Mouse (Mus musculus): ENCODE results near the gene Ubac1. TPM values are rescaled to one million over a fixed set of nuclear protein-coding genes. Genes with fewer than 3 reads are reported as not detected.

Ubac1 gene
- polyA plus RNA-seq, 1 experiment from 2014 or later = 144 TPM

GRCm38 (mm10) chr2:26034344-26035050 is 12.9 kb upstream of the Ubac1 start:
- H3K4me3 ChIP-seq (ENCODE audit: low read depth, low read length) = no peak overlapping the region
- no peaks in the 10 kb centered on the region for H3K27me3 ChIP-seq (ENCODE audit: control insufficient read depth, insufficient read depth, low read depth, low read length)
- no peaks in the 10 kb centered on the region for H3K4me1 ChIP-seq (ENCODE audit: control insufficient read depth, insufficient read depth, low read length)
- no peaks in the 10 kb centered on the region for H3K9me3 ChIP-seq (replicated peaks; ENCODE audit: control insufficient read depth, low read length, poor library complexity, severe bottlenecking)
- H3K27ac ChIP-seq (ENCODE audit: low read length) = no peak overlapping the region
- no peak overlapping the region for H3K4me2 ChIP-seq (ENCODE audit: low read length)
- WGBS = 87% methylated on average over 15 of the region's 15 CpGs
- no peaks in the 10 kb centered on the region for H3K36me3 ChIP-seq (ENCODE audit: control insufficient read depth, insufficient read depth, low read length)
- H3K9ac ChIP-seq (ENCODE audit: low read depth, low read length) = no peak overlapping the region
- no peak for ATAC-seq

- Histone ChIP-seq H3K27me3 (ENCODE audit: control insufficient read depth, insufficient read depth, low read depth, low read length) (no peaks in the 10 kb centered on the region), H3K4me1 (ENCODE audit: control insufficient read depth, insufficient read depth, low read length) (no peaks in the 10 kb centered on the region), H3K9me3 (replicated peaks; ENCODE audit: control insufficient read depth, low read length, poor library complexity, severe bottlenecking) (no peaks in the 10 kb centered on the region), H3K9ac (ENCODE audit: low read depth, low read length) (no peak overlapping the region), H3K4me2 (ENCODE audit: low read length) (no peak overlapping the region), H3K27ac (ENCODE audit: low read length) (no peak overlapping the region), H3K36me3 (ENCODE audit: control insufficient read depth, insufficient read depth, low read length) (no peaks in the 10 kb centered on the region), H3K4me3 (ENCODE audit: low read depth, low read length) (no peak overlapping the region)
- 48% methylated on average over 3 of the region's 3 CpGs for WGBS
- no peak for ATAC-seq
Observed at GRCm38 (mm10) chr2:26030288-26030687, 8.7 kb upstream of the Ubac1 start.

- H3K27me3 ChIP-seq (ENCODE audit: control insufficient read depth, insufficient read depth, low read depth, low read length) = no peaks in the 10 kb centered on the region
- H3K9ac ChIP-seq (ENCODE audit: low read depth, low read length) = no peak overlapping the region
- no peaks in the 10 kb centered on the region for H3K9me3 ChIP-seq (replicated peaks; ENCODE audit: control insufficient read depth, low read length, poor library complexity, severe bottlenecking)
- H3K36me3 ChIP-seq (ENCODE audit: control insufficient read depth, insufficient read depth, low read length) = no peaks in the 10 kb centered on the region
- WGBS = 30% methylated on average over 4 of the region's 4 CpGs
- peaks cover 18% of the 10 kb centered on the region for H3K4me1 ChIP-seq (ENCODE audit: control insufficient read depth, insufficient read depth, low read length)
- H3K27ac ChIP-seq (ENCODE audit: low read length) = no peak overlapping the region
- no peak for ATAC-seq
- no peak overlapping the region for H3K4me3 ChIP-seq (ENCODE audit: low read depth, low read length)
- H3K4me2 ChIP-seq (ENCODE audit: low read length) = no peak overlapping the region
Observed at GRCm38 (mm10) chr2:26024138-26025075, 2.9 kb upstream of the Ubac1 start.

DNA sequence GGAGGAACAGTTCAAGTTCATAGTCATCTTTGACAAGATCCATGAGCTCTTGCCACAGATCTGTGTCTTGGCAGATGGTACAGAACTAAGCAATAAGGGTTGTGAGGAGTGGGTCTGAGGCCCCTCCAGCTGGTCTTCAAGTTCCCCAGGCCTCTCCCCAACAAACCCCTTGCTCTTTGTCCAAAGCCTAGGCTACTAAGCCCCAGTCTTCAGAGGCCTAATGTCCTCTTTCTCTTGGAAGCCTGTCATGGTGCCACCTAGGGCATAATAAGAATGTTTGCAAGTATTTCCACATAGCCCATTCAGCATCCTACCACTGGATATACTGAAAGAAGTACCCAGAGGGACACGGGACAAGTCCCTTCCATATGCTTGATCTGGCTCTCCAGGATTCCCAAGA is 1.1 kb upstream of the Ubac1 start:
- no peaks in the 10 kb centered on the region for H3K27me3 ChIP-seq (ENCODE audit: control insufficient read depth, insufficient read depth, low read depth, low read length)
- H3K4me3 ChIP-seq (ENCODE audit: low read depth, low read length) = no peak overlapping the region
- ATAC-seq = no peak
- WGBS = 81% methylated on average over 1 of the region's 1 CpGs
- H3K9me3 ChIP-seq (replicated peaks; ENCODE audit: control insufficient read depth, low read length, poor library complexity, severe bottlenecking) = no peaks in the 10 kb centered on the region
- H3K4me1 ChIP-seq (ENCODE audit: control insufficient read depth, insufficient read depth, low read length) = peaks cover 27% of the 10 kb centered on the region
- H3K36me3 ChIP-seq (ENCODE audit: control insufficient read depth, insufficient read depth, low read length) = no peaks in the 10 kb centered on the region
- no peak overlapping the region for H3K27ac ChIP-seq (ENCODE audit: low read length)
- no peak overlapping the region for H3K4me2 ChIP-seq (ENCODE audit: low read length)
- H3K9ac ChIP-seq (ENCODE audit: low read depth, low read length) = no peak overlapping the region

- H3K27ac ChIP-seq (ENCODE audit: low read length) = peak overlapping the region; percentile 47; the same call in 1 of the 2 replicates
- no peak overlapping the region; the same call in 1 of the 2 replicates for H3K4me3 ChIP-seq (ENCODE audit: low read depth, low read length)
- WGBS = 83% methylated on average over 8 of the region's 8 CpGs
- no peaks in the 10 kb centered on the region for H3K27me3 ChIP-seq (ENCODE audit: control insufficient read depth, insufficient read depth, low read depth, low read length)
- ATAC-seq = no peak; the same call in 1 of the 2 replicates
- H3K4me1 ChIP-seq (ENCODE audit: control insufficient read depth, insufficient read depth, low read length) = peaks cover 27% of the 10 kb centered on the region
- H3K9ac ChIP-seq (ENCODE audit: low read depth, low read length) = peak overlapping the region; percentile 46; the same call in 1 of the 2 replicates
- peak overlapping the region; percentile 48 for H3K4me2 ChIP-seq (ENCODE audit: low read length)
- H3K36me3 ChIP-seq (ENCODE audit: control insufficient read depth, insufficient read depth, low read length) = no peaks in the 10 kb centered on the region
- no peaks in the 10 kb centered on the region for H3K9me3 ChIP-seq (replicated peaks; ENCODE audit: control insufficient read depth, low read length, poor library complexity, severe bottlenecking)
Observed at GRCm38 (mm10) chr2:26022258-26022565, 665 bp upstream of the Ubac1 start.

- peak; percentile 36; the same call in 1 of the 2 replicates for ATAC-seq
- Histone ChIP-seq H3K9me3 (replicated peaks; ENCODE audit: control insufficient read depth, low read length, poor library complexity, severe bottlenecking) (no peaks in the 10 kb centered on the region), H3K4me2 (ENCODE audit: low read length) (peak overlapping the region; percentile 98), H3K9ac (ENCODE audit: low read depth, low read length) (peak overlapping the region; percentile 87), H3K4me1 (ENCODE audit: control insufficient read depth, insufficient read depth, low read length) (peaks cover 27% of the 10 kb centered on the region), H3K27ac (ENCODE audit: low read length) (peak overlapping the region; percentile 85), H3K36me3 (ENCODE audit: control insufficient read depth, insufficient read depth, low read length) (no peaks in the 10 kb centered on the region), H3K4me3 (ENCODE audit: low read depth, low read length) (peak overlapping the region; percentile 87), H3K27me3 (ENCODE audit: control insufficient read depth, insufficient read depth, low read depth, low read length) (no peaks in the 10 kb centered on the region)
- WGBS = 2% methylated on average over 38 of the region's 38 CpGs
Observed at GRCm38 (mm10) chr2:26020714-26021560, 610 bp downstream of the Ubac1 start.

DNA sequence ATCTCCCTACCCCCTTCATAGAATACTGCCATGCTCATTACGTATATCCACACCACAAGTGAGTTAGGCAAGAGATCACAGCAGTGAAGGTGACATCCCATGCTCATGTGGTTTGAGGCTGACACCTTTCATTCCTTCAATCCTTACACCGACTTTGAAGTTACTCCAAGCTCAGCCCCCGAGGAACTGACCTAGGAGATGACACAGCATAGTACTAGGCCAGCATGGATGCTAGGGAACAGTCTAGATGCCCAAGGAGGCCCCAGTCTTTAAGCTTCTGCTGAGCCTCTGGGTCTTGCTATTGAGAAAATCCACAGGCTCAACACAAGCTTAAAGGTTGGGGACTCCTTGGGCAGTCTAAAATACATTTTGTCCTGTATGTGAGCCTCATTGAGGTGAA is 1.6 kb downstream of the Ubac1 start:
- no peak for ATAC-seq
- H3K27ac ChIP-seq (ENCODE audit: low read length) = no peak overlapping the region
- no peaks in the 10 kb centered on the region for H3K9me3 ChIP-seq (replicated peaks; ENCODE audit: control insufficient read depth, low read length, poor library complexity, severe bottlenecking)
- H3K36me3 ChIP-seq (ENCODE audit: control insufficient read depth, insufficient read depth, low read length) = peaks cover 2% of the 10 kb centered on the region; the same call in 1 of the 2 replicates
- no peak overlapping the region for H3K4me3 ChIP-seq (ENCODE audit: low read depth, low read length)
- H3K4me2 ChIP-seq (ENCODE audit: low read length) = peak overlapping the region; percentile 98; the same call in 1 of the 2 replicates
- peaks cover 27% of the 10 kb centered on the region for H3K4me1 ChIP-seq (ENCODE audit: control insufficient read depth, insufficient read depth, low read length)
- 90% methylated on average over 3 of the region's 3 CpGs for WGBS
- no peak overlapping the region for H3K9ac ChIP-seq (ENCODE audit: low read depth, low read length)
- H3K27me3 ChIP-seq (ENCODE audit: control insufficient read depth, insufficient read depth, low read depth, low read length) = no peaks in the 10 kb centered on the region

DNA sequence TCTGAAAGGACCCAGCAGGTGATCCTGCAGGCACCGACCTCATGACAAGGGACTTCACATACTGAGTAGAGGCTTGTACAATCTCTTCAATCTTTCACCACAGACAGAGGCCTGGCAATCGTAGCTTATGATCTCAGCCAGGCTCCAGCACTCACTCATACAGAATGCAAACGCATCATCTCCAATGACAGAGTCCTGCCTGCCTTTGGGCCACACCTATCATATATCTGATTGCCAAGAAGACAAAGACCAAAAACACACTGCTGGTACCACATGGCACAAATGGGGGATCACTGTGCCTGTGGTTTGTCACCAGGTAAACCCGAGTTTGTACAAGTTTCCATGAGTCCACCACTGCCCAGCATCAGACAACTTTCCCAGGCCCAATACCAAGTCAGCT is 4.2 kb downstream of the Ubac1 start:
- no peak overlapping the region for H3K4me2 ChIP-seq (ENCODE audit: low read length)
- no peak for ATAC-seq
- H3K27me3 ChIP-seq (ENCODE audit: control insufficient read depth, insufficient read depth, low read depth, low read length) = no peaks in the 10 kb centered on the region
- H3K9me3 ChIP-seq (replicated peaks; ENCODE audit: control insufficient read depth, low read length, poor library complexity, severe bottlenecking) = no peaks in the 10 kb centered on the region
- no peak overlapping the region for H3K9ac ChIP-seq (ENCODE audit: low read depth, low read length)
- H3K4me3 ChIP-seq (ENCODE audit: low read depth, low read length) = no peak overlapping the region
- peaks cover 13% of the 10 kb centered on the region for H3K36me3 ChIP-seq (ENCODE audit: control insufficient read depth, insufficient read depth, low read length)
- H3K27ac ChIP-seq (ENCODE audit: low read length) = no peak overlapping the region
- H3K4me1 ChIP-seq (ENCODE audit: control insufficient read depth, insufficient read depth, low read length) = peaks cover 27% of the 10 kb centered on the region
- 74% methylated on average over 4 of the region's 4 CpGs for WGBS
